Mouse (Mus musculus): ENCODE results near the gene Gm16427.
"Not testable (repeated sequence)": the region's sequence is repeated elsewhere in the genome, so short reads cannot be mapped to it uniquely, and the experiment has no call there.

The Gm16427 gene

GRCm38 (mm10) chr5:93540100-93540499 is at the start of gene Gm16427:
Gene Gm16427 (minus strand): TSS chr5:93540200.
- DNase-seq (ENCODE audit: extremely low read depth, insufficient read length, low spot score): not testable (repeated sequence)
